Mouse (Mus musculus) lung, postnatal 25 days (tissue): ENCODE data around the gene Fam189a1.
A peak's percentile ranks its signal among the peaks of the same experiment; 100 is the strongest.

Experiments used
- DNase-seq: peaks from one replicate; pipeline ENCODE4 v3.0.0; 2022; ENCODE audit warnings: low spot score

The Fam189a1 gene

GRCm38 (mm10) chr7:65104207-65105096, 51.9 kb downstream of the Fam189a1 start:
- DNase-seq, result no peak

DNA sequence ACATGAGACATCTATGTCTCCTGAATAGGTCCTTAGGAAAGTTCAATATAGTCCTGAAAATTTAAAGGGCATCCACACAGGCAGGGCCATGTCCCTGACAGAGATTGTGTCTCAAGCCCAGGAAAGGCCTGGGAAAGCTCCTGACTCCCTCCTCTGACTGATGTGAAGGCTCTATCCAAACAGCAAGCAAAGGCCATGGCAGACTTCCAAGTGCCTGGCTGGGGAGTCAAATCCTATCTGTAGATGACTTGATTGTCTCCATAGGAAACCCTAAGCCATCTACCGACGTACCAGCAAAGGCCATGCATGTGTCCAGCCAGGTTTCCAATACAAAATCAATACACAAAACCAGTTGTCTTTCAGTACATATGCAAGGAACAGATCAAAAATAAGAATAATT, 54.7 kb downstream of the Fam189a1 start:
- peak; percentile 5 for DNase-seq

- no peak for DNase-seq
These were observed 58.7 kb downstream of the Fam189a1 start for GRCm38 (mm10) chr7:65097708-65098107.

- peak; percentile 6 for DNase-seq
These were observed 60.7 kb downstream of the Fam189a1 start for GRCm38 (mm10) chr7:65095631-65096107.

GRCm38 (mm10) chr7:65093314-65093713, 63.1 kb downstream of the Fam189a1 start:
- no peak for DNase-seq

- no peak for DNase-seq
These were observed 64.9 kb downstream of the Fam189a1 start for GRCm38 (mm10) chr7:65091486-65091885.

DNA sequence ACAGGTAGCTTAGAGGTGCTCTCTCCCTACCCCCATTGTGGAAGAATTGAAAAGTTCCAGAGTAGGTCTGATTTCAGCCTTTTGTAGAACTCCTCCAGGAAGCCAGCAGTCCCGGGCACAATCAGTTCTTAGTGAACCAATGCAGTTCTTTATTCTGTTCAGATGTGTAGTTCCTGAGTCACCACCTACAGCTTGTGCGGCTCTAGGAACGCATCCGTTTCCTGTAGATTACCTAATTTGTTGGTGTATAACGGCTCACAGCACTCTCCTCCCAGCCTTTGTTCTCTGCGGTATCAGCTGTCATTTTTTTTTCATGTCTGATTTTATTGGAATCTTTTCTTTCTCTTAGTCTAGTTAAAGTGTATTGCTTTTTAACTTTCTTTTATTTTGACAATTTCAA, 70.4 kb downstream of the Fam189a1 start:
- no peak for DNase-seq

DNA sequence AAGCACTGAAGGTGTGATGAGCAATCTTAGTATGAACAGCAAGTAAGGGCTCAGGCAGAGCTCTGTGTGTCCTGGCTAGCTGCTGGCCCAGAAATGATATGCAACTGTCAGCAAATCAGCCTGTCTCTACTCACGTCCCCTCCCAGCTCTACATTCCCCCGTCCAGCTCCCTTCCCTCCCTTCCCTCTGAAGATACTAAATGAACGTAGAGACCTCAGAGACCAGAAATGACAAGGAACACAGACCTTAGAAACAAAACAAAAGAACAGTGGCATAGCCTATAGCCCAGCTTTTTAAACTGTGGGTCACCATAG, 73.6 kb downstream of the Fam189a1 start:
- no peak for DNase-seq

DNA sequence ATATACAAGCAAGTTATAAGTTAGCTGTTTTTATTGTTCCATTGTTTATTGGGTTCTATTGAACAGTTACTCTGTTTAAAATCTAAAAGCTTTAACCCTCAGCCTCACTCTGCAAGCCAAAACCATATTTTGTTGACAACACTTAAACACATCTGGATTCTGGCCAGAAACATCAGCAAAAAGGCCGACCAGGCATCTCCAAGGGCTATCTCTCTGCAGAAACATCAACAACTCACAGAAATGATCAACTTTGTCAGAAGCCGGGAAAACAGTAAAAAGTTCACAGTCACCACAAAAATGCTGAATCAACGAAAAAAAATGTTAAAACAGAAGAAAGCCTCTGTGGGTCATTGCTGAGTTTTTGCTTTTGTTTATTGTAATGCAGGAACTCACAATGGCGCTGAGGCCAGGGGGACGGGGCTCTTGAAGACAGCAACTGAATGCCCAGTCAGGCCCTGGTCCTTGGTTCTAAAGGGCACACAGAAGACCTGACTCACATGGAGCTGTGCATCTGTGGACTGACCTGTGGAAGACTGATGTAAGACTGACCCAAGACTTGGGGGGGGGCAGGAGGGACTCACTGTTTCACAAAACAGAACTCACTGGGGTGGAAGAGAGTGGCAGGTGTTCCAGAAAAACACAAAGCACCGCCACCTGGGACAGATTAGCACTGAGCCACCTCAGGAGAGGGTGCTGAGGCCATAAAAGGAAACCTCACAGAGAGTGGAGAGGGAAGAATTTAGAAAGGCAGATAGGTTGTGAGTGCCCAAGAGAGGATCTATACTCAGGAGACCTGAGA, 74.2 kb downstream of the Fam189a1 start:
- DNase-seq, result no peak

- no peak for DNase-seq
These were observed 80.2 kb downstream of the Fam189a1 start for GRCm38 (mm10) chr7:65076134-65076533.

- no peak for DNase-seq
These were observed 82.2 kb downstream of the Fam189a1 start for GRCm38 (mm10) chr7:65074194-65074593.

GRCm38 (mm10) chr7:65073555-65073954, 82.8 kb downstream of the Fam189a1 start:
- DNase-seq, result peak; percentile 7

- DNase-seq, result no peak
These were observed 90.2 kb downstream of the Fam189a1 start for GRCm38 (mm10) chr7:65066211-65066610.

DNA sequence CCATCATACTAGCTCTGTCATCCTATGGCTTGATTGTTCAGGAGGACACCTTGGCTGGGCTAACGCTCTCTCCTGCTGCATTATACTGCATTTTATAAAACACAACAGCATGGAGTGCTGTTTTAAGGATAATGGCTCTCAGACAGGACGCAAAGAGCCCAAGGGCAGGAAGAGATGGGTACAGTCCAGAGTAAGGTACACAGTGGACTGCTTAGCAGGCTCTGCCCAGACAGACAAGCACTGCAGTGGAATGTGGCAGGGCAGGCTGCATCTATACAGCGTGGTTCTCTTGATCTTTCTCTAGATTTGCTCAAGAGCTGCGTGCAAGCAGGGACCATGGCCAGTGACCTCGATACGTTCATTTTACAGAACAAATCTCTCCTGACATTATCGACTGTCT, 90.9 kb downstream of the Fam189a1 start:
- no peak for DNase-seq

DNA sequence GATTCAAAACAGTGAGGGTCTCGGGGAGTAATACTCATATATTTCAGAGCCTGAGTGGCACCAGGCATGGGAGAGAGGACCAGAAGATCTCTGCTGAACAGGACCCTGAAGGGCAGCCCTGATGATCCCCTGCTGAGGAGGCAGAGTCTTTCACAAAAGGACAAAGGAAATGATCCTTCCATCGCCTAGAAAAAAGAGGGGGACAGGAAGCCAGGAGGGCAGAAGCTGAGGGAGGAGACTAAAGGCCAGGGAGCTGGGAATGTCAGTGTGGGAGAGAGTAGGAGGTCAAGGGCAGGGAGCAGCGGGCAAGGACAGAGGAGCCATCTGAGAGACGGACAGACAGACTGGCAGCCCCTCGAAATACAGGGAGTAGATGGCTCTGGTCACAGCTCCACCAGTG, 91.7 kb downstream of the Fam189a1 start:
- no peak for DNase-seq

- no peak for DNase-seq
These were observed 92.3 kb downstream of the Fam189a1 start for GRCm38 (mm10) chr7:65064096-65064495.

DNA sequence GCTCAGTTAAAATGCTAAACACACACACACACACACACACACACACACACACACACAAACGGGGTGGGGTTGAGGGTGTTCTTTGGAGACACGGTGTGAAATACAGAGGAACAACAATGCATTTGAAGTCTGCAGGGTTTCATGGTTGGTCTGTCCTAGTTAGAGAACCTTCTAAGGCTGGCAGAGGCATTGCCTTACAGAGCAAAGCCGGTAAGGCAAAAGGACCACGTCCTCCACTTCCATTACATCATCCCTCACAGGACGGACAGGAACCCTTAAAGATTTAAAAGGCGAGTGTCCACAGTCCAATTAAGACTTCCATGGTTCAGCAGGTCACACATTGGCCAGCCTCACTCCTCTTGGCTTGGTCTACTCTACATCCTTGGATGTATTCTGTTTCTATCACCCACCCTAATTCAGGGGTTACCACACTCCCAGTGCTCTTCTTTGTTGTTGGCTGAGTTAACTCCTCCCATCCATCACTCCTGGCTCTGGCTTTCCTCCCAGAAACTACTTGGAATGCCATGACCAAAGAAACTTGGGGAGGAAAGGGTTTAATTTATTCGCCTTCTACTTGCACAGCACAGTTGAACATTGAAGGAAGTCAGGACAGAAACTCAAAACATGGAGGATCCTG, 96.1 kb downstream of the Fam189a1 start:
- DNase-seq, result no peak

- no peak for DNase-seq
These were observed 99.5 kb downstream of the Fam189a1 start for GRCm38 (mm10) chr7:65056864-65057263.

DNA sequence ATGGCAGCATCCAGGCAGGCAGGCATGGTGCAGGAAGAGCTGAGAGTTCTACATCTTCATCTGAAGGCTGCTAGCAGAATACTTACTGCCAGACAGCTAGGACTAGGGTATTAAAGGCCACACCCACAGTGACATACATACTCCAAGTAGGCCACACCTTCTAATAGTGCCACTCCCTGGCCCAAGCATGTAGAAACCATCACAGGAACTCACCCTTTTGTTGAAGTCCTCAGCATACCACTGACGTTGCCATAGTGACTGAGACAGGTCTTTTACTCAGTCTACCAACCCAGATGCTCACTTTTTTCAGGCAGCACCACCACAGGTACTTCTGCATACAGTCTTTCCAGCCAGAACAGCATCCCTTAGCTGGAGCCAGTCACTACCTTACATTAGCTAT, 104.4 kb downstream of the Fam189a1 start:
- no peak for DNase-seq

GRCm38 (mm10) chr7:65049236-65049954, 107.0 kb downstream of the Fam189a1 start:
- DNase-seq, result no peak

GRCm38 (mm10) chr7:65047700-65048099, 108.7 kb downstream of the Fam189a1 start:
- no peak for DNase-seq

DNA sequence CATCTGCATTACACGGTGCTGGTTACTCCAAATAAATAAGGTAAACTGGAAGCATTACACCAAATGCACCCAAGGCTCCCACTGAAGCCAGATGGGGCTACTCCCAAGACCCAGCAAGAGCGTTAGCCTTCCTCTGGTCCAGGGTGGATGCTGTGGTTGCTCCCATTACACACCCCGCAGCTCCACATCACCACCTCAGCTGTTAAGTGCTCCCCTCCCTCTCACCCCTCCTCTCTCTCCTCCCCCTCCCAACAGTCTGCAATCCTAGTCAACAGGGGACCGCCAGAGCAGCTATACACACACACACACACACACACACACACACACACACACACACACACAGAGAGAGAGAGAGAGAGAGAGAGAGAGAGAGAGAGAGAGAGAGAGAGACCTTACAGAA, 109.7 kb downstream of the Fam189a1 start:
- DNase-seq, result no peak
